ENCODE assay signal across 8 mouse cellular contexts in genomic region chr10:68191691-68192380, GRCm38 (mm10).
DNase-seq lines count a peak whose midpoint lies in the region; ATAC-seq lines count a peak whose summit lies in the region.

No protein-coding gene starts in this region.

- peak overlapping the region; percentile 27 for H3K4me2 ChIP-seq in neural tube, embryonic 12.5 days (replicated peaks)
- peak overlapping the region; percentile 27 for H3K4me2 ChIP-seq in forebrain, embryonic 12.5 days

- DNase-seq in neural tube, embryonic 10.5 days (ENCODE audit: extremely low spot score, low spot score): no peak
- peak; percentile 69 for DNase-seq in adrenal gland, postnatal 25 days
- peak; percentile 74 for DNase-seq in heart, postnatal 4 days
- peak; percentile 75 to 79 for DNase-seq in kidney, postnatal 25 days
- peak; percentile 76 for DNase-seq in lung, postnatal 36 days
- no peak for DNase-seq in urinary bladder, postnatal 10 days (ENCODE audit: low spot score)

- H3K4me3 ChIP-seq in neural tube, embryonic 12.5 days: no peak overlapping the region
- no peak overlapping the region for H3K4me3 ChIP-seq in forebrain, embryonic 12.5 days (replicated peaks)

- WGBS in neural tube, embryonic 12.5 days: 45% methylated on average over 13 of the region's 13 CpGs
- 28% methylated on average over 13 of the region's 13 CpGs for WGBS in forebrain, embryonic 12.5 days

- peaks cover 32% of the 10 kb centered on the region for H3K4me1 ChIP-seq in neural tube, embryonic 12.5 days
- H3K4me1 ChIP-seq in forebrain, embryonic 12.5 days: peaks cover 31% of the 10 kb centered on the region

- no peak overlapping the region for H3K27ac ChIP-seq in neural tube, embryonic 12.5 days
- peak overlapping the region; percentile 59; the same call in 1 of the 2 replicates for H3K27ac ChIP-seq in forebrain, embryonic 12.5 days

- H3K27me3 ChIP-seq in neural tube, embryonic 12.5 days (replicated peaks): no peaks in the 10 kb centered on the region
- H3K27me3 ChIP-seq in forebrain, embryonic 12.5 days: no peaks in the 10 kb centered on the region

- H3K36me3 ChIP-seq in neural tube, embryonic 12.5 days: no peaks in the 10 kb centered on the region
- no peaks in the 10 kb centered on the region for H3K36me3 ChIP-seq in forebrain, embryonic 12.5 days (replicated peaks)

- ATAC-seq in neural tube, embryonic 12.5 days (ENCODE audit: low FRiP score, low read depth): no peak
- peak; percentile 59; the same call in 1 of the 2 replicates for ATAC-seq in forebrain, embryonic 12.5 days (ENCODE audit: low FRiP score)

- no peaks in the 10 kb centered on the region for H3K9me3 ChIP-seq in neural tube, embryonic 12.5 days
- no peaks in the 10 kb centered on the region for H3K9me3 ChIP-seq in forebrain, embryonic 12.5 days

- H3K9ac ChIP-seq in neural tube, embryonic 12.5 days: no peak overlapping the region
- H3K9ac ChIP-seq in forebrain, embryonic 12.5 days: no peak overlapping the region

Comparison
In these comparisons a context has a peak if more than half of its experiments do, and no peak if none do; other contexts are left out.
1. DNase-seq: peak in adrenal gland, postnatal 25 days (single experiment), heart, postnatal 4 days (single experiment), kidney, postnatal 25 days (2 of 2) and lung, postnatal 36 days (single experiment); none in neural tube, embryonic 10.5 days (single experiment) and urinary bladder, postnatal 10 days (single experiment).